Mouse (Mus musculus) forebrain, embryonic 14.5 days (tissue): Measurements from ENCODE around the gene Scd4. TPM values are rescaled to one million over a fixed set of nuclear protein-coding genes. Genes with fewer than 3 reads are reported as not detected.
"Not testable (repeated sequence)": the region's sequence is repeated elsewhere in the genome, so short reads cannot be mapped to it uniquely, and the experiment has no call there.

Source experiments
- ATAC-seq: fragments of 200-750 bp; cut with Nextera tagmentation; 2 replicates; pipeline ENCODE4 v1.8.0; 2017; ENCODE audit warnings: mild to moderate bottlenecking, moderate library complexity
- DNase-seq: peaks from one replicate; pipeline ENCODE4 v3.0.0-alpha.2; 2015; ENCODE audit warnings: low spot score
- H3K27ac ChIP-seq: fragments of 300-500 bp; sonication (generic); 2 replicates; pipeline ENCODE4 v1.5.1; 2014; ENCODE audit warnings: low read depth, mild to moderate bottlenecking, control low read depth, low read length, moderate library complexity
- H3K27me3 ChIP-seq: fragments of 300-500 bp; sonication (generic); replicated peaks from 2 replicates; pipeline ENCODE4 v1.6.1; 2014; ENCODE audit warnings: low read length, control low read depth, mixed read lengths; ENCODE audit not compliant: control insufficient read depth, insufficient read depth
- H3K36me3 ChIP-seq: fragments of 300-500 bp; sonication (generic); 2 replicates; pipeline ENCODE4 v1.6.1; 2014; ENCODE audit warnings: low read length, control low read depth; ENCODE audit not compliant: control insufficient read depth, insufficient read depth
- H3K4me1 ChIP-seq: fragments of 300-500 bp; sonication (generic); 2 replicates; pipeline ENCODE4 v1.6.1; 2014; ENCODE audit warnings: antibody characterized with exemption, low read length, control low read depth; ENCODE audit not compliant: control insufficient read depth, insufficient read depth
- H3K4me2 ChIP-seq: fragments of 300-500 bp; sonication (generic); 2 replicates; pipeline ENCODE4 v1.6.1; 2014; ENCODE audit warnings: mild to moderate bottlenecking, control low read depth, low read length
- H3K4me3 ChIP-seq: fragments of 300-500 bp; sonication (generic); 2 replicates; pipeline ENCODE4 v1.5.1; 2014; ENCODE audit warnings: low read depth, low read length, control low read depth
- H3K9ac ChIP-seq: fragments of 300-500 bp; sonication (generic); 2 replicates; pipeline ENCODE4 v1.6.1; 2014; ENCODE audit warnings: mild to moderate bottlenecking, low read length, control low read depth, moderate library complexity
- H3K9me3 ChIP-seq: fragments of 300-500 bp; sonication (generic); replicated peaks from 2 replicates; pipeline ENCODE4 v1.6.1; 2016; ENCODE audit warnings: low read length, control low read depth, mixed read lengths; ENCODE audit not compliant: control insufficient read depth
- WGBS: fragments of 180-500 bp; shearing (Covaris S2); extraction: QIAGEN DNeasy Blood & Tissue Kit; methylation state at CpG from one replicate; pipeline ENCODE4 v1.1.7; 2014; 5-methylcytosine and 5-hydroxymethylcytosine counted together
- polyA plus RNA-seq: library from polyadenylated mRNA; unstranded; fragments of >200 nt; fragmentation: Nextera tagmentation; extraction: Ambion mirVana; gene quantifications from 2 replicates; pipeline ENCODE4 v1.2.1, GENCODE M21; 2014

Scd4 gene
- polyA plus RNA-seq, 1 experiment from 2014 or later, result 0.10 TPM

GRCm38 (mm10) chr19:44320316-44320715 lies 12.6 kb upstream of the Scd4 start:
- Histone ChIP-seq H3K9me3 (no peaks in the 10 kb centered on the region), H3K27me3 (no peaks in the 10 kb centered on the region), H3K36me3 (no peaks in the 10 kb centered on the region), H3K27ac (no peak overlapping the region), H3K4me3 (no peak overlapping the region), H3K4me2 (no peak overlapping the region), H3K9ac (no peak overlapping the region), H3K4me1 (no peaks in the 10 kb centered on the region)
- WGBS, result 75% methylated on average over 3 of the region's 3 CpGs
- ATAC-seq (no peak), DNase-seq (no peak)

GRCm38 (mm10) chr19:44321201-44321600 lies 11.7 kb upstream of the Scd4 start:
- Histone ChIP-seq H3K27me3 (no peaks in the 10 kb centered on the region), H3K4me1 (no peaks in the 10 kb centered on the region), H3K9me3 (no peaks in the 10 kb centered on the region), H3K27ac (no peak overlapping the region), H3K4me3 (no peak overlapping the region), H3K4me2 (no peak overlapping the region), H3K9ac (no peak overlapping the region), H3K36me3 (no peaks in the 10 kb centered on the region)
- ATAC-seq, result no peak
- 85% methylated on average over 4 of the region's 4 CpGs for WGBS
- no peak for DNase-seq

GRCm38 (mm10) chr19:44321631-44322030 lies 11.3 kb upstream of the Scd4 start:
- no peak overlapping the region for H3K9ac ChIP-seq
- H3K4me3 ChIP-seq, result no peak overlapping the region
- H3K36me3 ChIP-seq, result no peaks in the 10 kb centered on the region
- no peaks in the 10 kb centered on the region for H3K27me3 ChIP-seq
- no peaks in the 10 kb centered on the region for H3K9me3 ChIP-seq
- H3K4me2 ChIP-seq, result no peak overlapping the region
- DNase-seq (no peak), ATAC-seq (no peak)
- WGBS, result 89% methylated on average over 2 of the region's 2 CpGs
- H3K4me1 ChIP-seq, result no peaks in the 10 kb centered on the region
- no peak overlapping the region for H3K27ac ChIP-seq

GRCm38 (mm10) chr19:44329566-44329965 lies 3.3 kb upstream of the Scd4 start:
- no peak overlapping the region for H3K4me3 ChIP-seq
- no peak for DNase-seq
- no peak overlapping the region for H3K4me2 ChIP-seq
- no peaks in the 10 kb centered on the region for H3K36me3 ChIP-seq
- no peaks in the 10 kb centered on the region for H3K9me3 ChIP-seq
- no peak overlapping the region for H3K9ac ChIP-seq
- 97% methylated on average over 2 of the region's 2 CpGs for WGBS
- H3K4me1 ChIP-seq, result no peaks in the 10 kb centered on the region
- no peaks in the 10 kb centered on the region for H3K27me3 ChIP-seq
- ATAC-seq, result no peak
- H3K27ac ChIP-seq, result no peak overlapping the region

- DNase-seq, H3K27ac ChIP-seq, H3K9ac ChIP-seq, H3K4me1 ChIP-seq, H3K36me3 ChIP-seq, H3K27me3 ChIP-seq, ATAC-seq, H3K9me3 ChIP-seq, H3K4me3 ChIP-seq, H3K4me2 ChIP-seq: not testable (repeated sequence)
- 94% methylated on average over 1 of the region's 1 CpGs for WGBS
Measured at GRCm38 (mm10) chr19:44331128-44331527, 1.8 kb upstream of the Scd4 start.

- no peak for DNase-seq
- ATAC-seq, result no peak
- H3K4me2 ChIP-seq, result no peak overlapping the region
- 87% methylated on average over 5 of the region's 5 CpGs for WGBS
- H3K9me3 ChIP-seq, result no peaks in the 10 kb centered on the region
- no peak overlapping the region for H3K9ac ChIP-seq
- no peaks in the 10 kb centered on the region for H3K36me3 ChIP-seq
- no peaks in the 10 kb centered on the region for H3K27me3 ChIP-seq
- H3K27ac ChIP-seq, result no peak overlapping the region
- no peak overlapping the region for H3K4me3 ChIP-seq
- H3K4me1 ChIP-seq, result no peaks in the 10 kb centered on the region
Measured at GRCm38 (mm10) chr19:44331911-44332310, 981 bp upstream of the Scd4 start.

- no peak for DNase-seq
- Histone ChIP-seq H3K27ac (no peak overlapping the region), H3K4me3 (no peak overlapping the region), H3K36me3 (no peaks in the 10 kb centered on the region), H3K4me1 (no peaks in the 10 kb centered on the region), H3K27me3 (no peaks in the 10 kb centered on the region), H3K9me3 (no peaks in the 10 kb centered on the region), H3K9ac (no peak overlapping the region), H3K4me2 (no peak overlapping the region)
- 78% methylated on average over 8 of the region's 8 CpGs for whole genome bisulfite sequencing
- no peak for ATAC-seq
Measured at GRCm38 (mm10) chr19:44332326-44332725, 566 bp upstream of the Scd4 start.

- DNase-seq (no peak), ATAC-seq (no peak)
- H3K9ac ChIP-seq, result no peak overlapping the region
- WGBS, result 87% methylated on average over 9 of the region's 9 CpGs
- no peak overlapping the region for H3K4me2 ChIP-seq
- no peaks in the 10 kb centered on the region for H3K9me3 ChIP-seq
- H3K4me1 ChIP-seq, result no peaks in the 10 kb centered on the region
- H3K27ac ChIP-seq, result no peak overlapping the region
- H3K36me3 ChIP-seq, result no peaks in the 10 kb centered on the region
- no peaks in the 10 kb centered on the region for H3K27me3 ChIP-seq
- H3K4me3 ChIP-seq, result no peak overlapping the region
Measured at GRCm38 (mm10) chr19:44333991-44334390, 1.1 kb downstream of the Scd4 start.

GRCm38 (mm10) chr19:44335876-44336662 lies 3.2 kb downstream of the Scd4 start:
- no peak overlapping the region for H3K27ac ChIP-seq

More at GRCm38 (mm10) chr19:44335876-44336662, 3.2 kb downstream of the Scd4 start:
- ATAC-seq (no peak), DNase-seq (no peak)
- Histone ChIP-seq H3K36me3 (no peaks in the 10 kb centered on the region), H3K4me1 (no peaks in the 10 kb centered on the region), H3K9ac (no peak overlapping the region), H3K4me3 (no peak overlapping the region), H3K4me2 (no peak overlapping the region), H3K27me3 (no peaks in the 10 kb centered on the region), H3K9me3 (no peaks in the 10 kb centered on the region)
- WGBS, result 83% methylated on average over 6 of the region's 6 CpGs
